Mouse (Mus musculus) spleen, adult 2 months (tissue): ENCODE measurements around the gene Vav2. TPM values are rescaled to one million over a fixed set of nuclear protein-coding genes. Genes with fewer than 3 reads are reported as not detected.

Source experiments
- DNase-seq, 2 experiments: peaks; one replicate each; pipeline versions ENCODE4 v3.0.0 to v3.0.0-alpha.2; 2012 to 2021; ENCODE audit warnings: low spot score in 2 of 2, low read depth in 1 of 2
- H3K27ac ChIP-seq: fragments of 200-500 bp; 2 replicates; pipeline ENCODE4 v1.5.1; 2012; ENCODE audit warnings: low read length, inconsistent platforms; ENCODE audit not compliant: insufficient read depth
- H3K27me3 ChIP-seq: fragments of 200-500 bp; 2 replicates; pipeline ENCODE4 v1.6.1; 2012; ENCODE audit warnings: mild to moderate bottlenecking, moderate library complexity, low read length, inconsistent platforms; ENCODE audit not compliant: control insufficient read depth, insufficient read depth
- H3K36me3 ChIP-seq: fragments of 200-500 bp; 2 replicates; pipeline ENCODE4 v1.6.1; 2012; ENCODE audit warnings: mild to moderate bottlenecking, low read length, inconsistent platforms; ENCODE audit not compliant: control insufficient read depth, insufficient read depth
- H3K4me1 ChIP-seq: fragments of 200-500 bp; 2 replicates; pipeline ENCODE4 v1.6.1; 2011; ENCODE audit warnings: inconsistent platforms; ENCODE audit not compliant: control insufficient read depth, insufficient read depth, insufficient read length
- H3K4me3 ChIP-seq: fragments of 200-500 bp; 2 replicates; pipeline ENCODE4 v1.5.1; 2011; ENCODE audit warnings: mild to moderate bottlenecking, inconsistent platforms; ENCODE audit not compliant: insufficient read depth, insufficient read length; ENCODE audit errors: extremely low read depth
- CTCF ChIP-seq: fragments of 200-500 bp; IDR thresholded peaks from 2 replicates; pipeline ENCODE4 v1.5.1; 2011; ENCODE audit warnings: mild to moderate bottlenecking, inconsistent platforms; ENCODE audit not compliant: insufficient read depth, insufficient read length, insufficient replicate concordance; ENCODE audit errors: extremely low read depth
- POLR2A ChIP-seq: fragments of 200-500 bp; IDR thresholded peaks from 2 replicates; pipeline ENCODE4 v1.6.1; 2011; ENCODE audit warnings: low read depth, low read length, inconsistent platforms
- WGBS: fragments of 180-500 bp; shearing (Covaris S2); methylation state at CpG from one replicate; pipeline ENCODE4 v1.1.7; 2018; 5-methylcytosine and 5-hydroxymethylcytosine counted together
- polyA plus RNA-seq: library from polyadenylated mRNA; depleted of rRNA; stranded (reverse); fragments of >200 nt; gene quantifications from 2 replicates; pipeline ENCODE4 v1.2.3, GENCODE M21; 2012

Gene Vav2
- polyA plus RNA-seq, 1 experiment, result 53.8 TPM

DNA sequence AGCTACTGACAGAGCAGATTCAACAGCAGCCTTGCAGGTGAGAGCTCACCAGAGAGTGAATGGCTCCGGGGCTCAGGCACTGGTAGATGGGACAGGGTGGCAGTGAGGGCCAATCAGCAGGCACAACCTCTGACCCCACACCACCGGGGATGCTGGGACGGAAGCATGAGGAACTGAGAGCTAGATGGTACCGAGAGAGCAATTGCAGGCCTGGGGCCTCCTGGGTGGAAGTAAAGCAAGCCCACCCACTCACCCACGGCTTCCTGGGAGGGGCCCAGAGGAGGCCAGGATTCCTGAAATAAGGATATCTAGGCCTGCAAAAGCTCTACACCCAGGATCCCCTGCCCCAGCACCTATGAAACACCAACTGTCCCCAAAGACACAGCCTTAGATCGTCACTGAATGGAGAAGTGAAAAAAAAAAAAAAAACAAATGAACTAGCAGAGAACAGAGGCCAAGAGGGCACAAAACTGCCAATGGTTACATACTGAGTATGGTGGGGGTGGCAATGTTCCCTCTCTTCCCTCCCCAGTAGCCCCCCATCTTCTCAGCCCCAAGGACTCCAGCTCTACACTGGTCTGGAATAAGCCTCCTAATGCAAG is 72.1 kb downstream of the Vav2 start:
- peaks cover 2% of the 10 kb centered on the region; the same call in 1 of the 2 replicates for H3K36me3 ChIP-seq
- H3K4me1 ChIP-seq, result peaks cover 31% of the 10 kb centered on the region; the same call in 1 of the 2 replicates
- WGBS, result 22% methylated on average over 6 of the region's 6 CpGs
- no peak overlapping the region for H3K4me3 ChIP-seq
- no peak for TF ChIP-seq POLR2A
- TF ChIP-seq CTCF, result no peak
- peak overlapping the region; percentile 68 for H3K27ac ChIP-seq
- DNase-seq, result peak in 1 of 2 experiments; percentile 46
- no peaks in the 10 kb centered on the region for H3K27me3 ChIP-seq

DNA sequence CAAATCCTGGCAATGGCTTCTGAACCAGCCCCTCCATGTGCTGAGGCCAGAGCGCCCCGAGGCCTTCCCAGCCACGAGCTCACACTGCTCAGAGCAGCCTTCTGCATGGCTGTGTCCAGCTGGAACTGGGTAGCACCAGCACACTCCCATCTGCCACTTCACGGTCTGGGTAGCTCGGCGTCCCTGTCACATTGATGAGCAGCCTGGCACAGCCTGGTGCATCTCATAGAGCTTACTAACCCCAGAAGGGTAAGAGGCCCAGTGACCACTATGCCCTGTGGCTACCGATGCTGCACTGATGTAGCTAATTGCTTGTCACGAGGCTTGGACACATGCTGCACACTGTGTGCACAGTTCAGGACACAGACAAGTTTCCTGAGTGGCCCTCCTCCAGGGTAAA is 74.1 kb downstream of the Vav2 start:
- H3K27ac ChIP-seq, result no peak overlapping the region
- DNase-seq, result no peak

DNA sequence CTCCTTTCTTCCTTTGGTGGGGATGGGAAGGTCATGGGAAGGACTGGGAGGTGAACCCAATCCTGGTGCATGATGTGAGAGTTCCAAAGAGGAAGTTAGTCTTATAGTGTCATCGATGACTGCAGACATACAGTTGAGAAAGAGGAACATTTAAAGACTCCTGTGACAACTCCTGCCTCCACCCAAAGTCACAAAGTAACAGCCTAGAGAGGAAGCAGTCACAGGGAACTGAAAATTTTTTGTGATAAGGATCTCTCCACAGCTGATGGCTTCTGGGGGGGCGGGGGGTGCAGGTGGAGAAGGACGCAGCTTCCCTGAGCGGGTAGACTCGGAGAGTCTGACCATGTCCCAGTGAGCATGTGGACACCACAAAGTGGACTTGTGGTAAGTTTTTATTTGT is 76.5 kb downstream of the Vav2 start:
- peaks cover 2% of the 10 kb centered on the region; the same call in 1 of the 2 replicates for H3K36me3 ChIP-seq
- H3K4me1 ChIP-seq, result peaks cover 20% of the 10 kb centered on the region; the same call in 1 of the 2 replicates
- 27% methylated on average over 5 of the region's 5 CpGs for WGBS
- DNase-seq, result peak in 1 of 2 experiments; percentile 14
- no peak for TF ChIP-seq CTCF
- TF ChIP-seq POLR2A, result no peak
- no peak overlapping the region for H3K4me3 ChIP-seq
- peak overlapping the region; percentile 34; the same call in 1 of the 2 replicates for H3K27ac ChIP-seq
- H3K27me3 ChIP-seq, result no peaks in the 10 kb centered on the region

More for the DNA sequence above, 74.1 kb downstream of the Vav2 start:
- Histone ChIP-seq H3K4me1 (peaks cover 34% of the 10 kb centered on the region; the same call in 1 of the 2 replicates), H3K36me3 (peaks cover 2% of the 10 kb centered on the region; the same call in 1 of the 2 replicates), H3K4me3 (no peak overlapping the region), H3K27me3 (no peaks in the 10 kb centered on the region)
- 78% methylated on average over 8 of the region's 8 CpGs for WGBS
- no peak for TF ChIP-seq POLR2A
- TF ChIP-seq CTCF, result no peak

DNA sequence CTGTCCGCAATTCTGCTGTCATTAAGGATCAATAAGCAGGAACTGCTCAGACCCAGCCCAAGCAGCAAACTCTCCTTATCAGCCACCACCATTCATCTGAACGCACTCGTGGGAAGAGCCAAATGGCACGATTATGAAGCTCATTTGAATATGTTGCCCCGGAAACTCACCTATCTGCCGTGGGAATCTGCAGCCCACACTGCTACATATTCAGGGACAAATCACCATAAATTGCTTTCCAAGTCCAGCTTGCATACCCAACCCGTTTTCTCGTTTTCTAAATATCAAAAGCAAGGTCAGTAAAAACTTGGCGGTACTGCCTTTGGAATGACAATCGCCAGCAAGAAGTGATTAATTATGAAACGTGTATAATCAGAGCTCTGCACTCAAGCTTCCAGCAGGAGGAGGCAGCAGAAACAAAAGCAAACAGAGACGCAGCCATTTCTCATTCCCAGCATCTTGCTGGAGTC is 82.8 kb downstream of the Vav2 start:
- WGBS, result 79% methylated on average over 12 of the region's 12 CpGs
- H3K4me3 ChIP-seq, result no peak overlapping the region
- no peaks in the 10 kb centered on the region for H3K27me3 ChIP-seq
- no peak for DNase-seq
- H3K4me1 ChIP-seq, result no peaks in the 10 kb centered on the region
- H3K36me3 ChIP-seq, result no peaks in the 10 kb centered on the region
- H3K27ac ChIP-seq, result no peak overlapping the region
- TF ChIP-seq CTCF, result no peak

DNA sequence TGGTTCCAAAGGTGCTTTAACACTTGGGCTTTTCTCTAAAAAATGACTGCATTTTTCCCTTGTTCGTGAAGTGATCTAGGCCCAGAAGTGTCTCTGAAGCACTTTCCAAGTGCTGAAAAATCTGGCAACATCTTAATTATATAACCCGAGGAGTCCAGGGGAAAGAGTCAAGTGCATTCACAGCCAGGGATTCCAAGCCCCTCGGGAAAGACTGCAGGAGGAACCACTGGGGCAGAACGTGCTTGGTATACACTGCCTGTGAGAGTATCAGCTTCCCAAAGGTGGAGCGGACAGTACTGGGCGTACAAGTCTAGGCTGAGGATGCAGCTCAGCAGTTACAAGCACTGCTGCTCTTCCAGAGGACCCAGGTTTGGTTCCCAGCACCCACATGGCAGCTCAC is 86.2 kb downstream of the Vav2 start:
- Histone ChIP-seq H3K27ac (no peak overlapping the region), H3K27me3 (no peaks in the 10 kb centered on the region), H3K4me1 (no peaks in the 10 kb centered on the region), H3K4me3 (no peak overlapping the region), H3K36me3 (peaks cover 3% of the 10 kb centered on the region; the same call in 1 of the 2 replicates)
- TF ChIP-seq POLR2A, result no peak
- no peak for TF ChIP-seq CTCF
- DNase-seq, result no peak
- WGBS, result 87% methylated on average over 6 of the region's 6 CpGs

DNA sequence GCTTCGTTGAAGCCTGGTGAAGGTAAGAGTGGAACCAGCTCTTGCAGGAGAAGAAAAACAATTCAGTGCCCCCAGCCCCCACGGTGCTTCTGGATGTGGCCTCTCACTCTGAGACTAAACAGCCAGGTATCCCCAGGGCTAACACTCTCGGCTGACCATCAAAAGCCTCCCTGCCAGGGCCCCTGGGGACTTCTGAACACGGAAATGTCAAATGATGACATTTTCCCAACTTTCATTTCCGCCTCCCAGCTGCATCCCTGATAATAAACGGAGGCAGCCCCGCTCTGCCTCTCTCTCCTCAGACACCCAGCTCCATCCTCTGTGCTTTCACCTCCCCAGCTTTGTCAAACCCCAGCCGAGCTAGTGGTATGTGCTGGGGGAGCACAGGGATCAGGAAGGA is 87.8 kb downstream of the Vav2 start:
- Histone ChIP-seq H3K4me3 (no peak overlapping the region), H3K4me1 (no peaks in the 10 kb centered on the region), H3K36me3 (peaks cover 3% of the 10 kb centered on the region; the same call in 1 of the 2 replicates), H3K27ac (no peak overlapping the region), H3K27me3 (no peaks in the 10 kb centered on the region)
- TF ChIP-seq POLR2A (no peak), CTCF (no peak)
- DNase-seq, result no peak
- WGBS, result 89% methylated on average over 8 of the region's 8 CpGs

DNA sequence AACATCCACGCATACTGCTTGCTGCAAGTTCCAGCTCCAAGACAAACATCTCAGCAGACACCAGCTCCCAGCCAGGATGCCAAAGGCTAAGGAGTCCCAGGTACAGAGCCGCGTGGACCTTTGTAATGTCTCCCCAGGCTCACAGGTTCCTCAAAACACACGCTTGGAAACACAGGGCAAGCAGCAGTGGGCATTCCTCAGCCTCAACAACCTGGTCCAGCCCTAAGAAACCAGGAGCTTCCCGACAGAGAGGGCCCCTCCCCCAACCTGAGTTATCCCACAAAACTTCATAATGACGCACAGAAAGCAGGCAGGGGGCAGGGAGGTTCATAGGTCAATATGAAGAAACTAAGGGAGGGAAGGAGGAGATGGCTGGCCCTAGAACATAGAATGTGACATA is 89.6 kb downstream of the Vav2 start:
- 82% methylated on average over 6 of the region's 6 CpGs for WGBS

More for the DNA sequence above, 89.6 kb downstream of the Vav2 start:
- no peak for DNase-seq
- H3K36me3 ChIP-seq, result peaks cover 3% of the 10 kb centered on the region; the same call in 1 of the 2 replicates
- no peak for TF ChIP-seq POLR2A
- TF ChIP-seq CTCF, result no peak
- no peak overlapping the region for H3K27ac ChIP-seq
- H3K27me3 ChIP-seq, result no peaks in the 10 kb centered on the region
- H3K4me1 ChIP-seq, result no peaks in the 10 kb centered on the region
- no peak overlapping the region for H3K4me3 ChIP-seq
